Mouse (Mus musculus): Measurements from ENCODE around the gene Ccdc189. TPM values are rescaled to one million over a fixed set of nuclear protein-coding genes. Genes with fewer than 3 reads are reported as not detected.
"Not testable (repeated sequence)": the region's sequence is repeated elsewhere in the genome, so short reads cannot be mapped to it uniquely, and the experiment has no call there.

Ccdc189 gene
- 10 to 100 TPM; 11.3 to 11.4 TPM for total RNA-seq (2021)

DNA sequence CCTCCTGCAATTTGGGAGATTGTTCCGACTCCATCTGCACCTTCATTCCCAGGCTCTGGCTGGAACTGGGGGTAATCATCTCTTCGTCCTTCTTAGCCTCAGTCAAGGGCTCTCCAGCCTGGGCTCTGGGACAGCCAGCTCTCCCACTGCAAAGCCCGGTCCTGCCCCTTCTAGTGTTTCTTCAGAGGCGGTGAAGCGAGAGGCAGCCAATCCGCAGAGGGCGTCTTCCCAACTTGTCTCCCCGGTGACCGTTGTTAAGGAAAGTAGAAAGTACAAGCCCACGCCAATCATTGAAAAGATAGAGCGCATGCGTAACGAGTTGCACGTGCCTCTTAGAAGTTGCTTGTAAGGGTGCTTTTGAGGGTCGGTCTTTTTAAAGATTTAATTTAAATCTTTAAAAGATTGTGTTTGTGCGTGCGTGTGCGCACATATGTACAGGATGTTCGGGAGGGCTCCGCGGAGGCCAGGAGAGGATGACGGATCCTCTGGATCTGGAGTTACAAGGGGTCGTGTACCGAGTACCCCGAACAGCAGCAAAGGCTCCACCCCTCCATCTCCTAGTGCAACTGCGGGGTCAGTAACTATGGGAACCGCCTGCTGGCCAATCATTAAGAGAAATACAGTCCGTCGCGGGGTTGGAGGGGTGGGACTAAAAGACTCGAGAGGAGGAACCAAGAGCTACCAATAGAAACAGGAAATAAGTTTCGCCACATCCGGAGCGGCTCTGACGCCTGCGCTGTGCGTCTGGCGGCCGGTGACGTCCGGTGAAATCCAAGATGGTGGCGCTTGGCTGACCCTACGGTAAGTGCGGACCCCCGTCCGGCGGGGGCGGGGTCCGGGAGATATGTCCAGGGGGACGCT is at the start of gene Ccdc189, which contains the start of gene Rnf40:
Gene Ccdc189 (minus strand): TSS at position 585 of the 861 bp plus-strand sequence.
Gene Rnf40 (plus strand): TSS at position 757 of the 861 bp plus-strand sequence.
- DNase-seq (ENCODE audit: low spot score) = peak; percentile 94
- intact Hi-C loops (cut with DNase I) = loop anchor here (5.0 kb wide), 2 partner anchors 76 to 129 kb away; partner anchors contain the start of gene Srcap

DNA sequence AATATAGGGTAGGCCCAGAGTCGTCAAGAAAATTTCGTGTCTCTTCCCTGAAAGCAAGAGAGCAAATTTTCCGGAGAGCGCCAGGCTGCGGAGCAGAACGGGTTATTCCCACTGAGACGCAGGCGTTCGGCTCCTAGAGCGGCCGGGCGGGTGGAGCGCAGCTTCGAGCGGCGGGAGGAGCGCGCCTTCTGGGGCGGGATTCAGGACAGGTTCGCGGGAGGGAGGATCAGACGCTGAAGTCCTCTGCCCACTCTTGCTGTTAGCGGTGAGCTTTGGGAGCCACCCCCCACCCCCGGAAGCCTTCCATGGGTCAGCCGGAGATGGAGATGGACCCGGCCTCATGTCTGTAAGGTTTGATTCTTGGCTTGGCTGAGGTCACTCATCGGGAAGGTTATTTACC is 48.6 kb upstream of the Ccdc189 start:
- intact Hi-C loops (cut with DNase I) = loop anchor here (1.0 kb wide), 1 partner anchor 23 kb away; no protein-coding TSS in a partner anchor
- DNase-seq (ENCODE audit: low spot score) = peak; percentile 52

DNA sequence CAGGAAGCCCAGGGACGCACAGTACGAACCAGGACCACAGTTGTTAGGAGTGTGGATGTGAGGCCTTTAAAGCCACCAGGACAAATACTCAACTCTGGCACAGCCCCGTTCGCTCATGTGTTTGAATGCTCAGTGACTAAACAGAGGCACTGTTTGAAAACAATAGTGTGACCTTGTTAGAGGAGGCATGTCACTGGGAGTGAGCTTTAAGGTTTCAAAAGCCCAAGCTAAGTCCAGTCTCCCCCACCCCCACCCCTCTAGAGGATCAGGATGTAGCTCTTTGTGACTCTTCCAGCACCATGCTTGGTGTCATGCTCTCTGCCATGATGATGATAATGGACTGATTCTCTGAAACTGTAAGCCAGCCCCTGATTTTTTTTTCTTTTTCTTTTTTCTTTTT is 43.0 kb upstream of the Ccdc189 start:
- DNase-seq (ENCODE audit: low spot score) = no peak
- intact Hi-C loops (cut with DNase I) = no loop called here

- intact Hi-C loops (cut with DNase I) = no loop called here
- no peak for DNase-seq (ENCODE audit: low spot score)
Measured at GRCm38 (mm10) chr7:127628646-127629045, 40.3 kb upstream of the Ccdc189 start.

DNA sequence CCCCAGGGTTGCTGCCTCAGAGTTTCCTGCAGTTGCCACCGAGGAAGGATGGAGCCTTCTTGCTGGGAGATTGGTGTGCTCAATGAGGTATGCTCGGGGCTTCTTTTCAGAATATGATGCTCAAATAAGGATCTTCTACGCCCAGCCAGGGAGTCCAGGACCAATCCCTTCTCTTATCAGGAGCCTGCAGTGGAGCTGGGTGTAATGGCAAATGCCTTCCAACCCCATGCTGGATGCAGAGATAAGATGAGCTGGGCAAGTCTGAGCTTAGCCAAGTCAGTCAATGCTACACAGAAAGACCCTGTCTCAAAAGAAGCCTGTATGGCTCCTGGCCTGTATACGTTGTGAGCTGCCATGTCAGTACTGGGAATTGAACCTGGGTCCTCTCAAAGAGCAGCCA is 38.1 kb upstream of the Ccdc189 start:
- DNase-seq (ENCODE audit: low spot score) = no peak
- intact Hi-C loops (cut with DNase I) = no loop called here

DNA sequence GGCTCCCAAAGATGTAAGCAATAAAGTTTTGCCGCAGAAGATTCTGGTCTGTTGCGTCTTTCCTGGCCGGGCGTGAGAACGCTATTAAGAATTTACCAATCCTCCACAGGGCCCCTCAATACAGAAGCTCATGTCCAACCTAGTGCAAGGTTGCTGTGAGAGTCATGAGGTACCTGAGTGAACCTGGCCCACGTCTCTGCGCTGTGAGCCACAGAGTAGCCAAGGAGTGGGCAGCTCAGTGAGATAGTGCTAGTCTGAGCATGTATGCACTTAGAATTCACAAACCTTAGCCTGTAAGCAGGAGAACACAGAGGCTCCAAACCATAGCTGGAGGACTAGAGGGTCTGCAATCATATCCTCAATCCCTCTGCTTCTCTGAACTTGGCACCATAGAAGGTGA is 37.6 kb upstream of the Ccdc189 start:
- intact Hi-C loops (cut with DNase I) = no loop called here
- no peak for DNase-seq (ENCODE audit: low spot score)

DNA sequence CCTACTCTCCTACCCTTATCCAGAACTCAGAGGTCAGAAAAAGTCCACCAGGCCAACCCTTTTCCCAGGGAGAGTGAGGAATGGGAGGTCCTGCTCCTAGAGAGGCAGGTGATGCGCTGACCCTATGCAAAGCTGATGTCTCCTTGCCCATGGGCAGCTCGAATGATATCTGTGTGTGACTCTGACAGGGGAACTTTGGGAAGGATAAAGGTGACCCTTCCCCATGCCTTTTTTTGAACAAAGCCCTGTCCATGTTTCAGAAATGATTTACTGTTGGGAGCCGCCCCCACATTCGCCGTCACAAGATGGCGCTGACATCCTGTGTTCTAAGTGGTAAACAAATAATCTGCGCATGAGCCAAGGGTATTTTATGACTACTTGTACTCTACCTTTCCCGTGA is 30.0 kb upstream of the Ccdc189 start:
- DNase-seq (ENCODE audit: low spot score); intact Hi-C loops (cut with DNase I): not testable (repeated sequence)

DNA sequence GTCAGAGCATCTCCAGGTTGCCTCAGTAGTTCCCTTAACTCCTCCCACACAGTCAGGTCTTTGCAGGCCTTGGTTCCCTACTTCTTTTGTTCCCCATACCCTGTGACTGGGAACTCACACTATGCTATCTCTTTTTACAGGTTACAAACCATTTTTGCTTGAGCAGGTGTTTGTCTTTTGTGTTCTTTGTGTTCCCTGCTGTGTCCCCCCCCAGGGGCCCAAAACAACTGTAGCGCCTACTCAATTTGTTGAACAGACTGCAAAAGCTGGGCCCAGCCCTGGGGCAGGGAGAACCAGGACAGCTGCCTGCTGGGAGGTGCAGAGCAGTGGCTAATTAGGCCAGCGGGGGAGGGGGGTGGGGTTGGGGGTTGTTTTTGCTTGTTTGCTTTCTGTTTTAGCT is 29.6 kb upstream of the Ccdc189 start:
- no peak for DNase-seq (ENCODE audit: low spot score)

GRCm38 (mm10) chr7:127616881-127617280 is 28.5 kb upstream of the Ccdc189 start:
- DNase-seq (ENCODE audit: low spot score) = no peak
- intact Hi-C loops (cut with DNase I) = no loop called here

More for the DNA sequence above, 29.6 kb upstream of the Ccdc189 start:
- intact Hi-C loops (cut with DNase I) = no loop called here

DNA sequence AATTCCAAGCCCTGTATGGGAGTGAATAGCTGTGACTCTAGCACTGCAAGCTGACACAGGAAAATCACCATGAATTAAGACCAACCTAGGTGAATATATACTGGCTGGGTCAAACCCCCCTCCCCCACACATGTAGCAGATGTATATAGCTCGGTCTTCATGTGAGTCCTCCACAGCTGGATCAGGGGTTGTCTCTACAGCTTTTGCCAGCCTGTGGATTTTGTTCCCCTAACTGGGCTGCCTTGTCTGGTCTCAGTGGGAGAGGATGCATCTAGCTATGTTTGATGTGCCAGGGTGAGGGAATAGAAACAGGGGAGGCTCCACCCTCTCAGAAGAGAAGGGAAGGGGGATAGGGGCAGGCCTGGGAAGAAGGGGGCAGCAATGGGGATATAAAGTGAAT is 27.9 kb upstream of the Ccdc189 start:
- intact Hi-C loops (cut with DNase I) = no loop called here
- no peak for DNase-seq (ENCODE audit: low spot score)

DNA sequence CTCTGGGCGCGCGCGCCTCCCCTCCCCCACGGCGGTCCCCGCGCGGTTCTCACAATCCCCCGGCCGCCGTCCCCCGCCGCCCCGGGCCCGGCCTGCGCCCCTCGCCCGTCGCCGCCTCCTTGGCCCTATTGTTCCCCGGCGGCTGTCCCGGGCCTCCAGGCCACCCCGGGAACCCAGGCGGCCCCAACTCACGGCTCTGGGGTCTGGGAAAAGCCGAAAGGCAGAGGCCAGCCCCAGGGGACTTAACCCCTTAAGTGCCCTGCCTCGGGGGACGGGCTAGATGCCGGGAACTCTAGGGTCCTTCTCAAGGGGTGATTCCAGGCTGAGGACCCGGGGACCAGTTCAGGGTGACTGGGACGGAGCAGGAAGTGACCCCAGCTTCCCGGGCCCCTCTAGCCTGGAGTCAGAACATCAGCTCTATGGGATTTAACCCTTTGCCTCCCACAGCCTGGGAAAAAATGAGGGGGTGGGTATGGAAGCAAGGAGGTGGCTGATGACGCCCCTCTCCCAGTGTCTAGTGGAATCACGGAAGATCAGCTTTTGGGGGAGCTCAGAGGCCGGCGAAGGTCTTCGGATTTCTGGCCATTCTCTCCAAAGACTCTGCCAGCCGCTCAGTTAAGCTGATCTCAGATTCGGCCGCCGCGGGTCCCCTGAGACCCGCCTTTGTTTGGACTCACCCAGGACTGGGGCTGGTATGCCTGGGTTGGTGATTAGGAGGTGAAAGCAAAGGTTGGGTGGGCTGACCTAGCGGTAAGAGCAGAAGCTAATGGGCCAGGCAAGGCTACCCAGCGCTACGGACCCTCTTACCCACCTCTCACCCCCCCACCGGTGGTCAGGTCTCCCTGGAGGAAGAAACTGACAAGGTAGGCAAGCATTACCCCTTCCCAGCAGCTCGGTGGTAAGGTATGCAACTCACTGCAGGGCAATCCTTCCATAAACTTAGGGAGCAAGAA is 26.8 kb upstream of the Ccdc189 start, which contains the start of gene Zfp629:
Gene Zfp629 (minus strand): TSS at position 907 of the 953 bp plus-strand sequence.
- intact Hi-C loops (cut with DNase I) = loop anchor here (1.0 kb wide), 1 partner anchor 22 kb away; no protein-coding TSS in a partner anchor
- peak; percentile 51 for DNase-seq (ENCODE audit: low spot score)

- DNase-seq (ENCODE audit: low spot score) = no peak
- intact Hi-C loops (cut with DNase I) = loop anchor here (1.0 kb wide), 1 partner anchor 23 kb away; no protein-coding TSS in a partner anchor
Measured at GRCm38 (mm10) chr7:127614511-127614890, 26.1 kb upstream of the Ccdc189 start.

- intact Hi-C loops (cut with DNase I) = loop anchor here (1.0 kb wide), 1 partner anchor 23 kb away; no protein-coding TSS in a partner anchor
- DNase-seq (ENCODE audit: low spot score) = no peak
Measured at GRCm38 (mm10) chr7:127614091-127614490, 25.7 kb upstream of the Ccdc189 start.

GRCm38 (mm10) chr7:127613501-127613900 is 25.1 kb upstream of the Ccdc189 start:
- DNase-seq (ENCODE audit: low spot score) = no peak
- intact Hi-C loops (cut with DNase I) = no loop called here

GRCm38 (mm10) chr7:127611561-127611960 is 23.2 kb upstream of the Ccdc189 start:
- DNase-seq (ENCODE audit: low spot score) = no peak
- intact Hi-C loops (cut with DNase I) = loop anchor here (2.0 kb wide), 1 partner anchor 27 kb away; no protein-coding TSS in a partner anchor

DNA sequence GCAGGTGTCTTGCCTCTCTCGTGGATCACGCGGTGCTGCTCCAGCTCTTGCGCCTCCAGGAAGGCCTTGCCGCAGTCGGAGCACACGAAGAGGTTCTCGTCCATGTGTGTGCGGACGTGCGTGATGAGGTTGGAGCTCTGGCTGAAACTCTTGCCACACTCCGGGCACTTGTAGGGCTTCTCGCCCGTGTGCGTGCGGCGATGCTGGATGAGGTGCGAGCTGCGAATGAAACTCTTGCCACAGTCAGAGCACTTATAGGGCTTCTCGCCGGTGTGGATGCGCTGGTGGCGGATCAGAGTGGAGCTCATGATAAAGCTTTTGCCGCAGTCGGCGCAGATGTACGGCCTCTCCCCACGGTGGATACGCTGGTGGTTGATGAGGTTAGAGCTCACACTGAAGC is 22.6 kb upstream of the Ccdc189 start:
- intact Hi-C loops (cut with DNase I) = loop anchor here (2.0 kb wide), 1 partner anchor 28 kb away; no protein-coding TSS in a partner anchor
- DNase-seq (ENCODE audit: low spot score) = no peak

DNA sequence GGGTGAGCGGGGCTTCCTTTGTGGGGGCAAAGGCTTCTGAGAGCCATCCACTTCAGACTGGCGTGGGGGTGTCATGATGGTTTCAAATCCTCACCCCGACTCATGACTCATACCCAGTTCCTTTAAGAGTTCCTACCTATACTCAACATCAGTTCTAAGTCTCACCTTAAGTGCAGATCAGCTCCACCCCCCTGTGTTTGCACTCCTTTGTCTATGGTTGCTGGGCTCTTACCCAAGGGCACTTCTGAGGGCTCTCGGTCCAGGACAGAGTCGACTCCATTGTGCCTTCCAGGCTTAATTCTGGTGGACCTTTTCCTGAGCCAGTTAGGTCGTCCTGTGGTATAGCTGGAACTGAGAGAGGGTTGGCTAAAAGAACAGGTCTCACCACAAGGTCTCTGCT is 18.8 kb upstream of the Ccdc189 start:
- intact Hi-C loops (cut with DNase I) = no loop called here

DNA sequence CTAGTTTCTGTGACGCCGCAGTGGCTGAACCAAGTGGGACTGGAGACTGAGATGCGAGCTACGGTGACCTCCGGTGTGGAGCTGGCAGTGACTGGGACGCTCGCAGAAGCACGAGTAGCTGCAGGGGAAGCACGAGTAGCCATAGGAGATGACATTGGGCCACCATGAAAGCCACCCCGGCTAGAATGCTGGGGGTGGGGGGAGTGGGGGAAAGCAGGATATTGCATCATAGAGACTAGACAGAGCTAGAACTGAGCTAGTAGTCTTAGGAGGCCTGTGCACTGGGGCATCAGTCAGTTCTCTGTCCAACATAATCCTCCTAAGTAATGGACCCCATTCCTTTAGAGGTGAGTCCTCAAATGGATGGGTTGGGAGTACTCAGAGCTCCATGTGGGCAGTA is 15.9 kb upstream of the Ccdc189 start:
- intact Hi-C loops (cut with DNase I) = no loop called here
- no peak for DNase-seq (ENCODE audit: low spot score)

More for the DNA sequence above, 18.8 kb upstream of the Ccdc189 start:
- DNase-seq (ENCODE audit: low spot score) = no peak

DNA sequence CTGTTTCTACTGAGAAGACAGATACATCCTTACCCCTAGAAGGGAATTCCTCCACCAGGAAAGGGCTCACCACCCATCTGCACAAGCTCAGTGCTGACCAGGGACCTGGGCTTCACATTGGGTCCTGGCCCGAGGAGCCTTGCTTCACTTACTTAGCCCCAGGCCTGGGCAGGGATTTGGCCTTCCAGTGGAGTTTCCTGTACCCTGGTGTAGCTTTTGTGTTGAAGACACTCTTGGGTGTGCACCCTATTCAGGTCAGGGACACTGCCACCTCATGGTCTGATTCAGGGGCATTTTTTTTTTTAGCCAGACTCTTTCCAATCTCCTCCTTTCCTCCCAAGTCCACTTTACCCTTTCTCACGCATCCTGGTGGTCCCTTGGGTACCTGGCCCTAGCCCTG is 14.5 kb upstream of the Ccdc189 start:
- intact Hi-C loops (cut with DNase I) = no loop called here
- DNase-seq (ENCODE audit: low spot score) = no peak

DNA sequence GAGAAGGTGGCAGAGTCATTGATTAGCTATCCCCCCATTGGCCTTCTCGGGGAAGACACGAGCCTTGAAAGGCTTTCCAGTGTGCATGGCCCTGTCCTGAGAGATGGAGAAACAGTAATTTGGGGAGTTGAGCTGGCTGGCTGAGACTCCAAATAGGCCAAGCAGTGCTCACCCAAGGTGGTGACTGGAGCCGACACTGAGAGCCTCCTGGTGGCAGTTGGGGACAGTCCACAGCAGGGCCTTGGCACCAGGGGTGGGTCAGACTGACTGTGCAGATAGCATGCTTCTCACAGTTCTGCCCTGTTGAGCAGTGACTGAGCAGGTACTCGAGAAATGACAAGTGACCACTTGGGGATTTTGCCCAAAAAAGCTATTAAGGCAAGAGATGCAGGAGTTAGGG is 13.3 kb upstream of the Ccdc189 start:
- intact Hi-C loops (cut with DNase I) = no loop called here
- no peak for DNase-seq (ENCODE audit: low spot score)
